Mouse (Mus musculus): ENCODE data around the gene Acbd5.
"Not testable (repeated sequence)": the region's sequence is repeated elsewhere in the genome, so short reads cannot be mapped to it uniquely, and the experiment has no call there.

Acbd5 gene

DNA sequence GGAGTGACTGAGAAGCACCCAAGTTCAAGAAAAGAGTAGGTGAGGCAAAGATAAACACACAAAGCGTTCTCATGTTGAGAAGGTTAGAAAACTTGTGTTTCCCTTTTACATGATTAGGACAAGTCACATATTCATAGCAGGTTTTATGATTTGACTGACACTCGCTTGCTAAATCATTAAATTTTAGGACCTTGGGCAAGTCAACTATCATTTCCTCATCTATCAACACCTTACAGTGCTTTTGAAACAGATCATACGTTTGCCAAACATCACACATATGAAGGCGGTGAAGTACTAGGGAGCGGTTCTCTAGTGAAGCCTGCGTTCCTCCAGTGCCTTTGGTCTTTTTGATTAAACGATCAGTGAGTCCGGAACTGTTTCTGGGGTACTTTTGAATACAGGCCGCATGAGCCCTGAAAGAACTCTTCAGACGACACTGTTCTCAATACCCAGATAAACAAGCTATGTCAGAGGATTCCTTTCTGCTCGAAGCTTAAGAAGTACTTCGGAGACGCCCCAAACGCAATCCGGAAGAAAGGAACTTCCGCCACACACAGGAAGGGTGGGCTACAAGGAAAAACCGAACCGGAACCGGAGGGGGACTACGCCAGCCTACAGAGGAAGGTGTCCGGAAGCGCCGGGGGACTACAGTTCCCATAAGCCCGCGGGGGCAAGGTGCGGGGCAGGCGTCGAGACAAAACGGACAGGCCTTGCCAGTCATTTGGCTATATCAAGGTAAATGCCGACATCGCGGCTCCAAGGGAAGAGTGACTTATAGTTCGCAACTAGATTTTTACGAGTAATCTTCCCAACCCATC is at the start of gene Acbd5:
Gene Acbd5 (plus strand): TSS at position 616 of the 818 bp plus-strand sequence.
- peak; percentile 96 to 98 for DNase-seq

DNA sequence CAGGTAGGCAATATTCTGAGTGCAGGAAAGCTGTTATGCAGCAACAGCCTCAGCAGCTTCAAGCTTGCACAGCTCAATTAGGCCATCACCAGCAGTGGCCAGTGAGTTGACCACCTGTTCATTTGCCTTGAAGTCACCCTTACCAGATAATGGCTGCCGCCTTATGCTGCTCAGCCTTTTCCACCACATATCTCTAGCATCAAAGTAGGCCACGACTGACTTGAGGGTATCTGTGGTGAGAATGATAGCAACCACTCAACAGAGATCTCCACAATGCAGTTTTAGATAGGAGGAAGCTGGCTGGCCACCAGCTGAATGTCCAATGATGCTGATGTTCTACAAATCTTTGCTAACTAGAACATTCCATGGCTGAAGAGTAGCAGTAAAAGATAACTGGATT is 48.8 kb upstream of the Acbd5 start:
- no peak for DNase-seq

DNA sequence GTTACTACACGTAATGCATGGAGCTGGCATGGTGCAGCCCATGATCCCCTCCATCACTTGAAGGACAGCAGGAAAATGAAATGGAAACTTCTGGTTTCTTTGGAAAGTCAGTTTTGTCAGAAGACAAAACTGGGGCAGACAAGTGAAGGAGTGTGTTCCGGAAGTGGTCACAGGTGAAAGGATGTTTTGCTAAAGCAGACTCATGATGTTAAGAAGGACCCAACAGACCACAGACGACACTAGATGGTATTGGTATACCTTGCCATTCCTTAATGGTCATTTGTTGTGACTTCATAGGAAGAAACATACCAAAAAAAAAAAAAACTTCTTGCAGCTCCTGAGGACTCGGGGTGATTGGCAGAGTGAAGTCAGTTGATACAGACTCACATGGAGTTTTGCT is 46.6 kb upstream of the Acbd5 start:
- DNase-seq, result no peak

DNA sequence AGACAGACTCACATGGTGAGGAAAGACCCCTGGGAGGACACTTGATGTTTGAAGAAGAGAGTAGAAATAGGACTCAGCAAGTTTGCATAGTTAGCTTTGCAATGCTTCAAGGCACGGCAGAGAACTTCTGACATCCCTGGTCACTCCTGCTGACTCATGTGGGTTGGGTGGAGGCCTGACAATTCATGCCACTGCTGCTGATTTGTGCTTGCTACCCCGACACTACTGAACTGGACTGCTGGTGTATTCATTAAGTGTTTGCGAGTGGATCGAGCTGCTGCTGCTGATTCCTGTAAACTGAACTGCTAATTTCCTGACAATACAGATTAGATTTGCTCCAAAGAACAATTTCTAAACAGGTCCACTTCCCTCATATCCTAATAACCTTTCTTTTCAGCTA is 46.2 kb upstream of the Acbd5 start:
- peak; percentile 36 for DNase-seq

DNA sequence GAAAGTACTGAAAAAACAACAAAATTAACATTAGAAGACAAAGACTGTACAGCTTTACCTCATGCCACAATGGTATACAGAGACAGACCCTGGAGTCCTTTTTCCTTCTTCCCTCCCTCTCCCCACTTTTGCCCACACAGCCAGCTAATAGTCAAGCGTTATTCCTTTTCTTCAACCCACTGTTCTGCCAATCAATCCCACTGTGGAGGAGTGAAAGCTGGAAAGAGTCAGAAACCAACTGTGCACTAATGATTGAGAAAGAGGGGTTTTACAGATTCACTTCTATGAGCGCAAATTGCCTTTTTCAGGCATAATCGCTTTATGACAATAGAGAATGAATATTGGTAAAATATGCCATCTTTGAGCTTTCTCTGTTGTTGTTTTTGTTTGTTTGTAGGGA is 44.9 kb upstream of the Acbd5 start:
- no peak for DNase-seq

DNA sequence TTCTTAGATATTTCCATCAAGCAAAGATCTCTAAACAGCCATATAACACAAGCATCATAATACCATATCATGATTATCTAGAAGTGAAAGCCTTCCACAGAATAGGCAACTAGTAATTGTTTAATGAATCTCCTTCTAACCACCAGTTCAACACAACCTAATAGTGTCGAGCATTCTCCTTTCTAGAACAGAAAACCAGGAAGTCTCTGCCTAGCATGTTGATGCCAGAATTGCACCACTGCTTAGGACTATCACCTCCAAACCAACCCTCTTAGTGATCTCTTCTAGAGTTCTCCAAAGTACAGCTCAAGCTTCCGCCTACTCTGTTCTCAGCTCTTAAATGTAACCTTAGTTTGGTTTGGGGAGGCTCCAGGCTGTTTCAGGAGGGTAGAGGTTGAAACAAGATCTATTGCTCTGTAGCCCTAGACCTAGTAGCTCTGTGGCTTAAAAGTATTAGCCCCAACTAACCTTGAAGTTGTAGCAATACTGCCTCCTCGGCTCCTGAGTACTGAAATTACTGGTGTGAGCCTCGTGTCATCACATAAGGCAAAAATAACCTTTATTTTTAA is 44.2 kb upstream of the Acbd5 start:
- no peak for DNase-seq

DNA sequence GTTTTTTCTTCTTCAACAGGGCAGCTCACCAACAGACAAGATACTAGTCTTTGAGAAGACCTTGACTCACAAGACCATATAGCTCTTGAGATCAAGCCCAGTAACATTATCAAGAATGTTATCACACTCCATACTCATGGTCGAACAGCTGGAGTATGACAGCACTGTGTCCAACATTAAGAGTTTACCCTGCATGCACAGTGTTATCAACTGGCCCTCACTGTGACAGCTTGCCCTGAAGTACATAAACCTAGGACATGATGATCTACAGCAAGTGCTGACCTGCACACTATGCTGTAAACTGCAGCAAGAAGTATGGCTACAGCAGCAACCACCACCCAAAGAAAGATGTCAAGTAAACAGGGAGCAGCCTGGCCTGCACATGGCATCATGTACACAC is 41.6 kb upstream of the Acbd5 start:
- DNase-seq, result no peak

DNA sequence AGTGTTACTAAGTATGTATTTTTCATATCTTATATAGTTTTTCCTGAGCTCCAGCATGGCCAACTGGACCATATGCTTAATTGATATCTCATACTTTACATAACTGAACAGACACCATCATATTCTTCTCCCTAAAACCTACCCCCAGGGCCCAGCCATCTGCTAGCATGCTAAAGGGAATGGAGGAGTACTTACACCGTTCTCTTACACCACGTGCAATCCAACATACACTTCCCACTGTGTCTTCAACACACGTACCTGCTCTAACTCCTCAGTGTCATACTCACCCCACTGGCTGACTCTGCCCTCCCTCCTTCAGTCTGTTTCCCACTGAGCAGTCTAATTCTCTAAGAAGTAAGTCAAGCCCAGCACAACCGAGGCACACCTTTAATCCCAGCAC is 39.1 kb upstream of the Acbd5 start:
- no peak for DNase-seq

DNA sequence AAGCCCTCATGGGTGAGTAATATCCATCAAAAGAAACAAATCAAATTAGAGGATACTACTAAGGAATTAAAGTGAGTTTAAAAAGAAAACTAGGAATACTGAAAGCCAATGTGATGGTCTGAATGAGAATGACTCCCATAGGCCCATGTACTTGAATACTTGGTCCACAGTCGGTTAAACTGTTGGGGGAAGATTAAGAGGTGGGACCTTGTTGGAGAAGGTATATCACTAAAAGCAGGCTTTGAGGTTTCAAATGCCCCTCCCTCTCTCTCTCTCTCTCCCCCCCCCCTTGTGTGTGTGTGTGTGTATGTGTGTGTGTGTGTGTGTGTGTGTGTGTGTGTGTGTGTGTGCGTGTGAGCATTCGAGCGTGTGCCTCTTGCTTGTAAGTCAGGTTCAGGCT is 37.3 kb upstream of the Acbd5 start:
- no peak for DNase-seq

DNA sequence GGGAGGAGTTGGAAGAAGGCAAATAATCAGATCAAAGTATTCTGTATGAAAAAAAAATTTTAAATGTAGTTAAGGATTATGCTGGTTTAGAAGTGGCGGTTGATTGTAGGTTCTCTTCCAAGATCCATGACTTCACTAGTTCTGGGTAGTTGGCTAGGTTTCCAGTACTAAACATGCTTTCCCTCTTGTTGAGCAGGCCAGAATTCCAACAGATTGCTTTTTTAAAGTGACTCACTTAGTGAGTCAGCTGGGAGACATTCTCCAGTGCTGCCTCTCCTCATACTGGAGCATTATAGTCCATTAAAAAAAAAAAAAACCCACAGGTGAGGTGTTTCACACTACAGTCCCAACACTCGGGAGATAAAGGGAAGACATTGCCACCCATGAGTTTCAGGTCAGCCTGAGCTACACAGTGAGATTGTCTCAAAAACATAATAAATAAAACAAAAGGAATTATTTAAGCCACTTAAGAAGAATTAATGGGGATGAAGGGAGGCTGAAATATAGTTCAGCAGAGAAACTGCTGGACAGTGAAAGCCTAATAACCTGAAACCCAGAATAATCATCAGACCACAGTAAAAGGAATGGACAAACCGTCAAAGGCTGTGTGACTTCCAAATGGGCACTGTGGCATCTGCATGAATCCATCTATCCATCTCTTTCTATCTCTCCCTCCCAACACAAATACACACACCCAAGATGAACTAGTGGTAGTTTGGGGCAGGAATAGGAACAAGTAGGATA is 33.1 kb upstream of the Acbd5 start:
- DNase-seq, result no peak

DNA sequence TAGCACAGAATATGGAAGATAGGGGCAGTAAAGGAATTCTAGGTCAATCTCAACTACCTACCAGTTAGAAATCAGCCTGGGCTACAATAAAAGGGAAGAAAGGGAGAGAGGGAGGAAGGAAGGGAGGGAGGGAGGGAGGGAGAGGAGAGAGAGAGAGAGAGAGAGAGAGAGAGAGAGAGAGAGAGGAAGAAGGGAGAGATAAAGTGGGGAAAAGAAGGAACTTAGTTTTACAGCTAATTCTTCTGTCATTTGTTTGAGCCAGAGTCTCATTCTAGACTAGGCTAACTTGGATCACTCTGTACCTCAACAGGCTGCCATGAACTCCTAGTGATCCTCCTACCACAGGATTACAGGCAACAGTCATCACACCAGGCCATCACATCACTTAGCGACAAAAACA is 32.5 kb upstream of the Acbd5 start:
- DNase-seq, result no peak

DNA sequence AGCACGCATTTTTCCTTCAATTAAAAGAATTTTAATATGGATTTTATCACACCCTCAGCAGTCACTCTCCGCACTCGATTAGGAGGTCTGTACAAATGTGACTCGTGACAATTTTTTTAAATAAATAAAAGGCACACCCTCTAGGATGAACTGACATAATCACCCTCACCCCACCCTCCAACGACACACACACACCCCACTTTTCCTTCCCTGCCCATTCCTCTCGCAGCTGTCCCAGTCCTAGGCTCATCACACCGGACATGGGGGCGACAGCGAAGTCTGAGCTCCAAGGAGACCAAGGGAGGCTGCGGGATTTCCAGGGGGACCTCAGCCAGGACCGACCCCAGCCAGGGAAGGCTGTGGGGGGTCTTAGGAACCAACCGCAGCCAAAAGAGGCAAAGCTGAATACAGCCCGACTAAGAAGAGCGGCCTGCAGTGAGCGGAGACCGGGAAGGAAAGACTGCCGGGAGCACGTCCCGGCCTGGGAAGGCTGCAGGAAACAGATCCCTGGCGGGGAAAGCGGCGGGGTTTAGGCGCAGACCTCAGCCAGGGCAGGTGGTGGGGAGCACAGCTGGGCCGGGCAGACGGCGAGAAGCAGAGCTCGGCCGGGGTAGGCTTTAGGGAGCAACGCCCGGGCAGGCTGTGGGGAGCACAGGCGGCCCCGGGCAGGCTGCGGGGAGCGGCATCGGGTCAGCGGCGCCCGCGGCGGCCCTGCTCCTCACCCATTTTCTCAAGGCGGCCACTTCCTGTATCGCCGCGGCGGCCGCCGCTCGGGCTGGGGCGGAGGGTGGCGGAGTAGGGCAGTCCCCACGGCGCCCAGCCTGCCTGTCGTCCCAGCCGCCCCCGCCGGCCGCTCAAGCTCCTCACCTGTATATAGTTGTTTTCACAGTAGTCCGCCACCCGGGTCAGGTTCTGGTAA is 28.6 kb upstream of the Acbd5 start:
- peak; percentile 18 to 46 for DNase-seq

DNA sequence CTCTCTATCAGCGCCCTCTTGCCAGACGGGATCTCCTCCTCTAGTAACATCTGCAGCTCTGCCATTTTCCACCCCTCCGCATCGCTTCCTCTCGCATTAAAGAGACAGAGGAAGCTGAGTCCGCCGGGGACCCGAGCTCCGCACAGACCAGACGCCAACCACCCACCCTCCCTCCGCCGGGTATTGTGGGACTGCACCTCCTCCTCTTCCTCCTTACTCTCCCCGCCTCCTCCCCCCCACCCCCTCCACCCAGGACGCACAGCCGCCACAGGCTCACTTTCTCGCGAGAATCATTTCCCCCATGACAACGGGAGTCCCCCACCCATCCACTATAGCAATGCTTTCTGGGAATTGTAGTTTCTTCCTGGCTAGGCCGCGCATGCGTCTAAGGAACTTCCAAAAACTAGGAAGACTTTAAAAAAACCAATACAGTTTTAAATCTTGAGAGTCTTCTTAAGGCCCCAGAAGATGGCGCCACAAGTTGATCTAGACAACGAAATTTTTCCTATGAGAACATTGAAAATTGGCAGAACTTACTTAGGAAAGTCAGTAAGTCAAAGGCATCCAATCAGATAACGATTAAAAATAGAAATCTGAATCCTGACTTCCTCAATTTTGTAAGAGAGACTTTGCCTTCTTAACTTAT is 27.8 kb upstream of the Acbd5 start, which contains the start of gene Abi1:
Gene Abi1 (minus strand): TSS at position 241 of the 646 bp plus-strand sequence.
- peak; percentile 93 to 97 for DNase-seq

DNA sequence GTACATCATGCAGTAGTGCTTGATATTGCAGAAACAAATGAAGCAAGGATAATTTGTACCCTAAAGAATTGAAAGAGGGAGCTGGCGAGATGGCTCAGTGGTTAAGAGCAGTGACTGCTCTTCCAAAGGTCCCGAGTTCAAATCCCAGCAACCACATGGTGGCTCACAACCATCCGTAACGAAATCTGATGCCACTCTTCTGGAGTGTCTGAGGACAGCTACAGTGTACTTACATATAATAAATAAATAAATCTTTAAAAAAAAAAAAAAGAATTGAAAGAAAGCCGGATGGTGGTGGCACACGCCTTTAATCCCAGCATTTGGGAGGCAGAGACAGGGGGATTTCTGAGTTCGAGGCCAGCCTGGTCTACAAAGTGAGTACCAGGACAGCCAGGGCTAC is 27.3 kb upstream of the Acbd5 start:
- not testable (repeated sequence) for DNase-seq

DNA sequence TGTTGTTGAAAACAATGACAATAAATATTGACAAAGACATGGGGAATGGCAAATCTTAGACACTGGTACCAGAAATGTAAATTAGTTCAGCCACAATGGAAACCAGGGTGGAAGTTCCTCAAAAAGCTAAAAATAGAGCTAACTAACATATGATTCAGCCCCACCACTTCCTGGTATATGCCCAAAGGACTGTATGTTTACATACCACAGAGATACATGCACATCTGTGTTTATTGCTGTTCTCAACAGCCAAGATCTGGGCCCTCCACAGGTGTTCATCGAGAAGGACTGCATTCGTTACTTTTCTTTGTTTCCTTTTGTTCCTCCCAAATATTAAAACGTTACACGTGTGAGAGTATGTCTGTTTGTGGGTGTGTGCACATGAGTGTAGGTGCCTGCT is 26.5 kb upstream of the Acbd5 start:
- no peak for DNase-seq

DNA sequence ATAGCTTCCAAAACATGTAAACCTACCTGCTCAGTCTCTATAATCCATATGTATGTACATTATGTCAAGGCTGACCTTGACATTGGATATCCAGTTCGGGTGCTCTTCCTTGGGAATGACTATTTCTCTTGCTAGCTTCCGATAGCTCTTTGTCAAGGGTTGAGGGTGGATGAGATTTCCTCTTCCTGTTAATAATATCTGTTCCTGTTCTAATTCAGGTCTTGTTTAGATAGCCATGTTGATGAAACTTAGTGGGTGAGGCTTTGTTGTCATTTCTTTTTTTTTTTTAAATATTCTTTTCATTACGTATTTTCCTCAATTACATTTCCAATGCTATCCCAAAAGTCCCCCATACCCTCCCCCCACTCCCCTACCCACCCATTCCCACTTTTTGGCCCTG is 25.8 kb upstream of the Acbd5 start:
- DNase-seq, result no peak

DNA sequence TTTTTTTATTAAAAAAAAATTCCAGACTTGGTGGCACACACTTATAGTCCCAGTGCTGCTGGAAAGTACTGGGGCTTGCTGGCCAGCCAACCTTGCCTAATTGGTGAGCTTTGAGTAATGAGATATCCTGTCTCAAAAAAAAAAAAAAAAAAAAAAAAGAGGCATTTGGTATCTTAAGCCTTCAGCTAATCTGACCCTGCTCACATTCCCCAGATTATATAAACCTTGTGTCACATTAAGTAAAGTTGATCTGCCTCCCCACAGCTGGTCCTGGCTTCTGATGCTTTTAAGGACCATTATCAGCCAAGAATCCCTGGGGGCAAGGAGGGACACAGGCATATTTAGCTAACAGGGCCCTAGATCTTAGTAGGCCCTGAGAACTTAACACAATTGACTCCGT is 22.3 kb upstream of the Acbd5 start:
- DNase-seq, result no peak

DNA sequence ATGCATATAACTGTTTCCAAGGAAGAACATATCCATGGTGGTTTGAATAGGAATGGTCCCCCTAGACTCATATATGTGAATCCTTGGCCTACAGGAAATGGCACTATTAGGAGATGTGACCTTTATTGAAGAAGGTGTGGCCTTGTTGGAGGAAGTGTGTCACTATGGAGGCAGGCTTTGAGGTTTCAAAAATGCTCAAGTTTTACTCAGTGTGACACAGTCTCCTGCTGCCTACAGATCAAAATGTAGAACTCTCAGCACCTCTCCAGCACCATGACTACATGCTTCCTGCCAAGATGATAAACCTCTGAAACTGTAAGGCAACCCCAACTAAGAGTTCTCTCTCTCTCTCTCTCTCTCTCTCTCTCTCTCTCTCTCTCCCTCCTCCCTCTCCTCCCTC is 20.0 kb upstream of the Acbd5 start:
- DNase-seq, result no peak

DNA sequence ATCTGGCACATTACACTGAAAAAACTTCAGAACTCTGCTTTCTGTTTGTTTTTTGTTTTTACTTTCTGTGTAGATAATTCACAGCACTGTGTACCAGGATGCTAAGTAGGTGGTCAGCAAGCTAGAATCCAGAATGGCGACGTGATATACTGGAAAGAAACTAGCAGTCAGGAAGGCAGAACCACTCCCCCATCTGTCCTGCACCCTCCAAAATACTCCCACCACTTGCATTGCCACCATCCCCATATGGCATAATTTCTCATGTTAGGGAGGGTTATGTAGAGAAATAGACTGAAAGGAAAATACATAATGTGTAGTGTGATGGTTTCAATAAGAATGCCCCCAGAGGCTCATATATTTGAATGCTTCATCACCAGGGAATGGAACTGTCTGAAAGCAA is 16.1 kb upstream of the Acbd5 start:
- no peak for DNase-seq

DNA sequence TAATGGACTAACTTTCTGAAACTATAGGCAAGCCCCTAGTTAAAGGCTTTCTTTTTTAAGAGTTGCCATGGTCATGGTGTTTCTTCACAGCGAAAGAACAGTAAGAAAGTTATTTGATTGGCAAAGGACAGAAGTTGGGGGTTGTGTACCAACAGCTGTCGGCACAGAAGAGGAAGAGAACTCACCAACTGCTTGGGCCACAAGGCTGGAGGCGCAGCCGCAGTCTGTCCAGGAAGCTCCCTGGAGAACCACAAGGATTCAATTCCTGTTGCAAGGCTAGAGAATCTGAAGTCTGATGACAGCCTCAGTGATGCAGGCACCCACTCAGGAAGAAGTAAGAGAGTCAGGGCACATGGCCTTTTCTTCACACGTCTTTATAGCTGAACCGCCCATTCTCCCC is 15.4 kb upstream of the Acbd5 start:
- DNase-seq, result peak in 1 of 2 experiments; percentile 15

DNA sequence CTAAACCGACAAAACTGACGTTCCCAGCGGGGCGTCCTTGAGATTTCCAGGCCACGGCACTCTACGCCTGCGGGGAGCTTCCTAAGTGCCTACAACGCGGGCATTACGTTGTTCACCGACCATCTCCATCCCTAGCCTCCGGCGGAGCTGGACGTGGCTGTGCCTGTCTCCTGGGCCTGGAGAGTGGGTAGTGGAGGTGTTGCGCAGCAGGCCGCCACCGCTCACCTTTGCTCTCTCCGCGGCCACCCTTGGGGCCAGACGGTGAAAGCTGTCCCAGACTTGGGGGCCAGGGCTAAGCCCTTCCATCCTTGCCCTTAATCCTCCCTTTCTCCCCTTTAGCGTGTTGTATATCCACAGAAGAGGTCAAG is 387 bp downstream of the Acbd5 start:
- peak in 1 of 2 experiments; percentile 22 for DNase-seq
